Mouse (Mus musculus) hindbrain, embryonic 14.5 days (tissue): Measurements from ENCODE around the gene Rasa1. TPM values are rescaled to one million over a fixed set of nuclear protein-coding genes. Genes with fewer than 3 reads are reported as not detected.

Source experiments
- ATAC-seq: fragments of 200-750 bp; cut with Nextera tagmentation; 2 replicates; pipeline ENCODE4 v1.8.0; 2017; ENCODE audit warnings: moderate number of reproducible peaks, mild to moderate bottlenecking, moderate TSS enrichment, moderate library complexity; ENCODE audit not compliant: low FRiP score
- DNase-seq: peaks from one replicate; pipeline ENCODE4 v3.0.0-alpha.2; 2015; ENCODE audit warnings: low spot score
- H3K27ac ChIP-seq: fragments of 300-500 bp; sonication (generic); 2 replicates; pipeline ENCODE4 v1.5.1; 2014; ENCODE audit warnings: mild to moderate bottlenecking, moderate library complexity
- H3K27me3 ChIP-seq: fragments of 300-500 bp; sonication (generic); 2 replicates; pipeline ENCODE4 v1.6.1; 2014; ENCODE audit warnings: mild to moderate bottlenecking, low read length, mixed read lengths; ENCODE audit not compliant: control insufficient read depth, insufficient read depth
- H3K36me3 ChIP-seq: fragments of 300-500 bp; sonication (generic); replicated peaks from 2 replicates; pipeline ENCODE4 v1.6.1; 2014; ENCODE audit not compliant: control insufficient read depth, insufficient read depth
- H3K4me1 ChIP-seq: fragments of 300-500 bp; sonication (generic); replicated peaks from 2 replicates; pipeline ENCODE4 v1.6.1; 2014; ENCODE audit warnings: antibody characterized with exemption, low read length, mixed read lengths; ENCODE audit not compliant: control insufficient read depth, insufficient read depth
- H3K4me2 ChIP-seq: fragments of 300-500 bp; sonication (generic); replicated peaks from 2 replicates; pipeline ENCODE4 v1.6.1; 2014; ENCODE audit warnings: mild to moderate bottlenecking, moderate library complexity
- H3K4me3 ChIP-seq: fragments of 300-500 bp; sonication (generic); replicated peaks from 2 replicates; pipeline ENCODE4 v1.5.1; 2014; ENCODE audit warnings: mild to moderate bottlenecking, low read length
- H3K9ac ChIP-seq: fragments of 300-500 bp; sonication (generic); 2 replicates; pipeline ENCODE4 v1.6.1; 2014
- H3K9me3 ChIP-seq: fragments of 300-500 bp; sonication (generic); 2 replicates; pipeline ENCODE4 v1.6.1; 2016; ENCODE audit warnings: low read length; ENCODE audit not compliant: control insufficient read depth
- WGBS: fragments of 180-500 bp; shearing (Covaris S2); extraction: QIAGEN DNeasy Blood & Tissue Kit; methylation state at CpG from one replicate; pipeline ENCODE4 v1.1.7; 2014; 5-methylcytosine and 5-hydroxymethylcytosine counted together
- polyA plus RNA-seq: library from polyadenylated mRNA; unstranded; fragments of >200 nt; fragmentation: Nextera tagmentation; extraction: Ambion mirVana; gene quantifications from 2 replicates; pipeline ENCODE4 v1.2.1, GENCODE M21; 2014

Rasa1 gene
- 70.2 and 73.5 TPM in 2 replicates for polyA plus RNA-seq

GRCm38 (mm10) chr13:85288843-85289713, at the start of gene Rasa1:
Rasa1 (minus strand) TSS chr13:85289130.
- H3K9me3 ChIP-seq = no peaks in the 10 kb centered on the region
- peak; percentile 99 for ATAC-seq
- WGBS = under 1% methylated on average over 75 of the region's 97 CpGs
- H3K4me3 ChIP-seq = peak within 1 kb of the TSS; percentile 99
- H3K4me1 ChIP-seq = peaks cover 18% of the 10 kb centered on the region
- H3K27me3 ChIP-seq = no peaks in the 10 kb centered on the region
- no peaks in the 10 kb centered on the region for H3K36me3 ChIP-seq
- peak within 1 kb of the TSS; percentile 96 for H3K9ac ChIP-seq
- DNase-seq = peak; percentile 96
- H3K4me2 ChIP-seq = peak within 1 kb of the TSS; percentile 69
- peak within 1 kb of the TSS; percentile 99 for H3K27ac ChIP-seq

- Histone ChIP-seq H3K4me3 (no peak overlapping the region), H3K9ac (no peak overlapping the region), H3K9me3 (no peaks in the 10 kb centered on the region), H3K4me1 (no peaks in the 10 kb centered on the region), H3K27ac (no peak overlapping the region), H3K36me3 (no peaks in the 10 kb centered on the region), H3K27me3 (no peaks in the 10 kb centered on the region), H3K4me2 (no peak overlapping the region)
- DNase-seq (no peak), ATAC-seq (no peak)
- WGBS = 73% methylated on average over 2 of the region's 2 CpGs
Measured at GRCm38 (mm10) chr13:85311547-85311946, 22.6 kb upstream of the Rasa1 start.

- DNase-seq = peak; percentile 62
- WGBS = 71% methylated on average over 5 of the region's 5 CpGs
- no peak overlapping the region for H3K4me3 ChIP-seq
- H3K27ac ChIP-seq = no peak overlapping the region
- ATAC-seq = 0 out of 2 replicates have a peak, but pooled peaks have one; percentile 64
- no peaks in the 10 kb centered on the region for H3K27me3 ChIP-seq
- no peaks in the 10 kb centered on the region for H3K36me3 ChIP-seq
- no peak overlapping the region for H3K9ac ChIP-seq
- H3K4me2 ChIP-seq = no peak overlapping the region
- H3K9me3 ChIP-seq = no peaks in the 10 kb centered on the region
- no peaks in the 10 kb centered on the region for H3K4me1 ChIP-seq
Measured at GRCm38 (mm10) chr13:85310968-85311367, 22.0 kb upstream of the Rasa1 start.

DNA sequence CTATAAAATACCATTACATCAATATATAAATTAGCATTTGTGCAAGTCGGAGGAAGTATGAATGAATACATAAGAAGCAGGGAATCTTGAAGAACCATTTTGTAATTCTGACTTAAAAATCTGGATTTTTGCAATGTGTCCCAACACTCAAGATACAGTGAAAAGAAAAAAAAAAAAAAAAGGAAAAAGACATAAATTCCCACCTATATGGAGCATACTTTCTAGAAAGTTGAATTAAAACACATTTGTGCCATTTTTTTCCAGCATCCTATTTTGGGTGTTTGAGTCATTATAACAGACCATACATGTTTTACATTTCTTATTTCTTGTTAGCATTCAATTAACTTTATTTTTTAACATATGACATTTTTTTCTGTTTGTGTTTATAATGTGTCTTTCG, 21.6 kb upstream of the Rasa1 start:
- no peak overlapping the region for H3K4me3 ChIP-seq
- H3K4me1 ChIP-seq = no peaks in the 10 kb centered on the region
- H3K4me2 ChIP-seq = no peak overlapping the region
- no peaks in the 10 kb centered on the region for H3K27me3 ChIP-seq
- DNase-seq (no peak), ATAC-seq (no peak)
- 99% methylated on average over 2 of the region's 2 CpGs for WGBS
- no peaks in the 10 kb centered on the region for H3K9me3 ChIP-seq
- no peaks in the 10 kb centered on the region for H3K36me3 ChIP-seq
- no peak overlapping the region for H3K9ac ChIP-seq
- H3K27ac ChIP-seq = no peak overlapping the region

GRCm38 (mm10) chr13:85306039-85306438, 17.1 kb upstream of the Rasa1 start:
- ATAC-seq (no peak), DNase-seq (no peak)
- Histone ChIP-seq H3K36me3 (no peaks in the 10 kb centered on the region), H3K4me1 (no peaks in the 10 kb centered on the region), H3K9me3 (no peaks in the 10 kb centered on the region), H3K4me3 (no peak overlapping the region), H3K27ac (no peak overlapping the region), H3K9ac (no peak overlapping the region), H3K4me2 (no peak overlapping the region), H3K27me3 (no peaks in the 10 kb centered on the region)

- H3K27me3 ChIP-seq = no peaks in the 10 kb centered on the region
- no peak overlapping the region for H3K4me2 ChIP-seq
- no peak for DNase-seq
- H3K4me1 ChIP-seq = peaks cover 11% of the 10 kb centered on the region
- ATAC-seq = no peak
- H3K4me3 ChIP-seq = no peak overlapping the region
- no peaks in the 10 kb centered on the region for H3K9me3 ChIP-seq
- H3K9ac ChIP-seq = no peak overlapping the region
- H3K27ac ChIP-seq = no peak overlapping the region
- no peaks in the 10 kb centered on the region for H3K36me3 ChIP-seq
- 74% methylated on average over 1 of the region's 1 CpGs for WGBS
Measured at GRCm38 (mm10) chr13:85290651-85291050, 1.7 kb upstream of the Rasa1 start.

- Histone ChIP-seq H3K27me3 (no peaks in the 10 kb centered on the region), H3K36me3 (no peaks in the 10 kb centered on the region), H3K27ac (peak overlapping the region; percentile 99), H3K9me3 (no peaks in the 10 kb centered on the region), H3K4me3 (peak overlapping the region; percentile 99), H3K4me2 (peak overlapping the region; percentile 69), H3K9ac (peak overlapping the region; percentile 96), H3K4me1 (peaks cover 18% of the 10 kb centered on the region)
- DNase-seq = no peak
- WGBS = 1% methylated on average over 35 of the region's 35 CpGs
- peak; percentile 0; the same call in 1 of the 2 replicates for ATAC-seq
Measured at GRCm38 (mm10) chr13:85288574-85288842, 422 bp downstream of the Rasa1 start.

- Histone ChIP-seq H3K4me1 (peaks cover 18% of the 10 kb centered on the region), H3K27me3 (no peaks in the 10 kb centered on the region), H3K27ac (peak overlapping the region; percentile 99), H3K9ac (peak overlapping the region; percentile 96), H3K36me3 (no peaks in the 10 kb centered on the region), H3K4me3 (peak overlapping the region; percentile 99), H3K4me2 (peak overlapping the region; percentile 69), H3K9me3 (no peaks in the 10 kb centered on the region)
- DNase-seq (peak; percentile 45), ATAC-seq (no peak; the same call in 1 of the 2 replicates)
- under 1% methylated on average over 25 of the region's 25 CpGs for WGBS
Measured at GRCm38 (mm10) chr13:85287876-85288573, 905 bp downstream of the Rasa1 start.

DNA sequence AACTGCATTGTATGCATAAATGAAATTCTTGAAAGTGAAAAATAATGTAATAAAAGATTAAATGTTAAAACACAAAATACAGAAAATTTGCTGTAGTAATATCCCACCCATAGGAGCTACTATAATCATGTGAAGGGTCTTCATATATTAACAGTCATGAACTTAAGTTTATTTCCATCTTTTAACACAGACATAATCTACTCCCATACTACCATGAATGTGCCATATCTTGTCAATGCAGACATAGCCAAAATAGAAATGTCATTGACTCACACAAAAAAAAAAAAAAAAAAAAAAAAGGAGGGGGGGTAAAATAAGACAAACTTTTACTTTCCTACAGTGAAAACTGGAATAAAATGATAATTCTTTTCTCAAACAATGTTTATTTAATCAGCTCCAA, 6.3 kb downstream of the Rasa1 start:
- no peaks in the 10 kb centered on the region for H3K36me3 ChIP-seq
- no peak overlapping the region for H3K27ac ChIP-seq
- no peaks in the 10 kb centered on the region for H3K27me3 ChIP-seq
- DNase-seq = no peak
- no peak overlapping the region for H3K4me2 ChIP-seq
- no peak overlapping the region for H3K9ac ChIP-seq
- no peaks in the 10 kb centered on the region for H3K9me3 ChIP-seq
- ATAC-seq = no peak
- H3K4me3 ChIP-seq = no peak overlapping the region
- H3K4me1 ChIP-seq = peaks cover 14% of the 10 kb centered on the region
